Mouse (Mus musculus): ENCODE data around the gene Camkv.

Gene Camkv

GRCm38 (mm10) chr9:107935374-107935773 is at the start of gene Camkv:
Gene Camkv, plus strand, starts transcription at chr9:107935674.
- DNase-seq (ENCODE audit: low read depth, low spot score): no peak

DNA sequence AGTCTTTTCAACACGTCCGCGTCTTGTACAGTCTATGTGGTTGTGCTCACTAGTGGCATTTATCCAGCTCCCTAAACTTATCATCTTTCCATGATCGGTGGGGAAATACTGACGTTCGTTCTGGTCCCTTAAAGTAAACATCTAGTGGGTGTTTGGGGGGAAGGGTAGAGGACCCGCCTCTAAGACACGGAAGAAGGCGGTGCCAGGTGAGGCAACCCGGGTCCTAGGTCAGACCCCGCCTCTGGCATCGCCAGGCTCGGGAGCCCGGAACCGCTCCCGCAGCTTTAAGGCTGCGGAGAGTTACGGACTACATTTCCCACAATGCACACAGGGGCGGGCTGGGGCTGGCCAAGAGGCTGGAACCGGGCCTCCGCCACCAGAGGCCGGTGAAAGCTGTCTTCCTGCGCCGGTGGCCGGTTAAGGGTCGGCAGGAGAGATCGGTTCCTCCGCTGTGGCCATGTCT is 47.6 kb upstream of the Camkv start, which contains the start of gene Mon1a:
Gene Mon1a (plus strand): TSS at position 348 of the 463 bp plus-strand sequence.
- no peak for DNase-seq (ENCODE audit: low read depth, low spot score)

GRCm38 (mm10) chr9:107888267-107888850 is 47.1 kb upstream of the Camkv start:
- DNase-seq (ENCODE audit: low read depth, low spot score): no peak

DNA sequence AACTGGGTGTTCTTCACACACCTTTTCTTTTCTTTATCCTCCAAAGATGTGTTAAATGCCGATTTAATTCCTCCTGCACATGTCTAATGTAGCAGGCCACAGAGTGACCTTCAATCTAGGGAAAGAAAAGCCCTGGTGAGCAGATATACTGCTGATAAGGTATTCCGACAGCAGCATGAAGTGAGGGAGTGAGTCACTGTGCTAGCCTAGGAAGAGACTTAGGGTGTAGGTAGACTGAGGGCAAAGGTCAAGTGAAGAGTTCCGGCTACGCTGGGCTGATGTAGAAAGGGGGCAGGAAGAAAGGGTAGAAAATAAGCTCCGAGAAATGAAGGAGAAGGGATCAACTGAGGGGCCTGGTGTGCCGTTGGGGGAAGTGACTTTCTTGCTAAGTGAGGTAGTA is 45.2 kb upstream of the Camkv start:
- DNase-seq (ENCODE audit: low read depth, low spot score): no peak

GRCm38 (mm10) chr9:107891023-107891422 is 44.5 kb upstream of the Camkv start:
- DNase-seq (ENCODE audit: low read depth, low spot score): no peak

DNA sequence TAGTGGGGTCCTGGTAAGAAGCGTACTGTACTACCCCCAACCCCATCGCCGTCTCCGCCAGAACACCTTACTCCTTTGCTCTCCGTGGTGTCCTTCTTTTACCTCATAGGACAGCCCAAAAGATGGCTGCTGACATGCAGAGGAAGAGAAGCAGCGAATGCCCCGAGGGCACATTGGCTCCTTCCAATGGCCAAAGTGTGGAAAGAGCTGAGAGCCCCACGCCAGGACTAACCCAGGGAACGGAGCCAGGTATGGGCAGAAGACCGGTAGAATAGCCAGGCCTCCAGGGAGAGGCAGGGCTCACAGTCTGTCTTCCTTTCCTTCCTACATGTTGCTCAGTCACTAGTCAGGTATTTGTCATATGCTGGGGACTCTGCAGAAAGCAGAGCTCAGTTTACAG is 36.9 kb upstream of the Camkv start:
- DNase-seq (ENCODE audit: low read depth, low spot score): no peak

DNA sequence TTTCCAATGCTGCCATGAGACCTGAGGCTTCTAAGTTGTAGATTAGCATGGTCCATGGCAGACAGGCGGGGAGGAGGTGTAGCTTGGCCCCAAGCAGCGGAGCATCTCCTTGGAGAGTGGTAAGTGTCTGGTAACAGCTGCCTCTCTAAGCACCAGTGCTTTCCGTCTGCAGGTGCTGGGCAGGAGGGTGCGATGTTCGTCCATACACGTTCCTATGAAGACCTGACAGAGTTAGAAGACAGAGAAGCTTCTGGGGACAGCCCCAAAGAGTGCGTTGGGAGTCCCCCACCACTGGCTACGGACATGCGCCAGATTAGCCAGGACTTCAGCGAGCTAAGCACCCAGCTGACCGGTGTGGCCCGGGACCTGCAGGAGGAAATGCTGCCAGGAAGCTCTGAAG is 35.6 kb upstream of the Camkv start:
- no peak for DNase-seq (ENCODE audit: low read depth, low spot score)

- no peak for DNase-seq (ENCODE audit: low read depth, low spot score)
Measured at GRCm38 (mm10) chr9:107900840-107901626, 34.4 kb upstream of the Camkv start.

GRCm38 (mm10) chr9:107901627-107901914 is 33.9 kb upstream of the Camkv start:
- no peak for DNase-seq (ENCODE audit: low read depth, low spot score)

DNA sequence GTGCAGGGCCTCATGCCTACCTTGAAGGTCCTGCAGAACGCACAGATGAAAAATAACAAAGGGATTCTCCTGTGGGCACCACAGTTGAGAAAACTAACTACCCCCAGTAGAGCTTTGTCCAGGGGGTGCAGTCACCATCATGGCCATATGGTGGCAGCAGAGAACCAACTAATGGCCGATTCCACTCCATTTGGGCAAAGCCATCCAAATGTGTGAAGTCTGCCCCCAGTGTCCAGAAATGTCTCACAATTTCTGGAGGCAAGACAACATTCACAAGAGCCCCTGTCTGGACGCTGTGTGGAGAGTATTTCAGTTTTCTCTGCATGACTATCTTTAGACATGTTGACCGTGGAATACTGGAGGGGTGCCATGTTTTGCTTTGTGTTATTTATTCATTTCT is 30.7 kb upstream of the Camkv start:
- no peak for DNase-seq (ENCODE audit: low read depth, low spot score)

- DNase-seq (ENCODE audit: low read depth, low spot score): no peak
Measured at GRCm38 (mm10) chr9:107906252-107906966, 29.1 kb upstream of the Camkv start, which contains the start of gene Mst1r. Gene Mst1r, plus strand, starts transcription at chr9:107906873.

DNA sequence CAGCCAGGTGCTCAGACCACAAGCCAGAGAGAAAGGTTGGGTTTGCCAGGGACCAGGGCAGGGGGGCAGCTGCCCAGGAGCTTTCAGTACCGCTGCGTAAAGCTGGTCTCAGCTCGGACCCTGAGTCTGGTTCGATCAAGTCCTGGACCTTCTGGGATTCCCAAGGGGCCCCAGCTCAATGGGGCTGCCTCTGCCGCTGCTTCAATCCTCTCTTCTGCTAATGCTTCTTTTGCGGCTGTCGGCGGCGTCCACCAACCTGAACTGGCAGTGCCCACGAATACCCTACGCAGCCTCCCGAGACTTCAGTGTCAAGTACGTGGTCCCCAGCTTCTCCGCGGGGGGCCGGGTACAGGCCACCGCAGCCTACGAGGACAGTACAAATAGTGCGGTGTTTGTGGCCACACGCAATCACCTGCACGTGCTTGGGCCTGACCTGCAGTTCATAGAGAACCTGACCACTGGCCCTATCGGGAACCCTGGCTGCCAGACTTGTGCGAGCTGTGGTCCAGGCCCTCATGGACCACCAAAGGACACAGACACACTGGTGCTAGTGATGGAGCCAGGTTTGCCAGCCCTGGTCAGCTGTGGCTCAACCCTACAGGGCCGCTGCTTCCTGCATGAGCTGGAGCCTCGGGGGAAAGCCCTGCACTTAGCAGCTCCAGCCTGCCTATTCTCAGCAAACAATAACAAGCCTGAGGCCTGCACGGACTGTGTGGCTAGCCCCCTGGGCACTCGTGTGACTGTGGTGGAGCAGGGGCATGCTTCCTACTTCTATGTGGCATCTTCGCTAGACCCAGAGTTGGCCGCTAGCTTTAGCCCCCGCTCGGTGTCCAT is 28.3 kb upstream of the Camkv start:
- DNase-seq (ENCODE audit: low read depth, low spot score): no peak

DNA sequence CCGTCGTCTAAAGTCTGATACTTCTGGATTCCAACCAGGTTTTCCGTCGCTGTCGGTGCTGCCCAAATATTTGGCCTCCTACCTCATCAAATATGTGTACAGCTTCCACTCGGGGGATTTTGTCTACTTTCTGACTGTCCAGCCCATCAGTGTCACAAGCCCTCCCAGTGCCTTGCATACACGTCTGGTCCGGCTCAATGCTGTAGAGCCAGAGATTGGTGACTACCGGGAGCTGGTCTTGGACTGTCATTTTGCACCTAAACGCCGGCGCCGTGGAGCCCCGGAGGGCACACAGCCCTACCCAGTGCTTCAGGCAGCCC is 27.7 kb upstream of the Camkv start:
- DNase-seq (ENCODE audit: low read depth, low spot score): no peak

DNA sequence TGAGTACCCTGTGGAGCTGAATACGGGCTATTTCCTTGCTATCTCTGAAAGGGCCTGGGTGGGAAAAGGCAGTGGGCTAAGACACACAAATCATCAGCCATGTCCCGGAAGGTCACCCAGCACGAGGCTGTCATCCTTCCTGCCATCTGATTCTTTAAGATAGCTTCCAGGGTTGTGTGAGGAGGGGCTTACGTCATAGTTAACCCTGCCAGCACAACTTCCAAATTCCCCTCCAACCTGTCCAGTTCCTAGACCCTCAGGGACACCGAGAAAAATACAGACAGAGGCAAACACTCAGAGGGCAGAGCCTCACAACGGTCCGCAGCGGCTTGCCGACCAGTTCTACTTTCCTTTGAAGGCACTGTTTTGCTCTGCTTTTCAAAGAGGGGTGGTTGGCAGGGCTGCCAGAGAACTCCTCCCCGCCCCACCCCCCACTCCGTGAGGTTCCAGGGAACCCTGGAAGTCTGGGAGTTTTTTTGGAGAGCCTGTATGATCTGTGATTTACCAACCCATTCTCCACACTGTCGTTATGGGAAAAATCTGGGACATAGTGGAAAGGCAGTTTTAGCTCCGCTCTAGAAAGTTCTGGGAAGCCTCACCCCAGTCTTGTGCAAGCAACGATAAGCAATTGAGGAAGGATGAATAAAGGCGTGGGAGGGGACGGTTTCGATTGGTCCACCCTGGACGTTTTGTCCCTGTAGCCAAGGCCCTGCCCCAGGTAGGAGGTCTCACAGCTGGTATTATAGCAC is 26.9 kb upstream of the Camkv start:
- no peak for DNase-seq (ENCODE audit: low read depth, low spot score)

GRCm38 (mm10) chr9:107910025-107910769 is 25.3 kb upstream of the Camkv start:
- DNase-seq (ENCODE audit: low read depth, low spot score): no peak

- no peak for DNase-seq (ENCODE audit: low read depth, low spot score)
Measured at GRCm38 (mm10) chr9:107914764-107915420, 20.6 kb upstream of the Camkv start.

DNA sequence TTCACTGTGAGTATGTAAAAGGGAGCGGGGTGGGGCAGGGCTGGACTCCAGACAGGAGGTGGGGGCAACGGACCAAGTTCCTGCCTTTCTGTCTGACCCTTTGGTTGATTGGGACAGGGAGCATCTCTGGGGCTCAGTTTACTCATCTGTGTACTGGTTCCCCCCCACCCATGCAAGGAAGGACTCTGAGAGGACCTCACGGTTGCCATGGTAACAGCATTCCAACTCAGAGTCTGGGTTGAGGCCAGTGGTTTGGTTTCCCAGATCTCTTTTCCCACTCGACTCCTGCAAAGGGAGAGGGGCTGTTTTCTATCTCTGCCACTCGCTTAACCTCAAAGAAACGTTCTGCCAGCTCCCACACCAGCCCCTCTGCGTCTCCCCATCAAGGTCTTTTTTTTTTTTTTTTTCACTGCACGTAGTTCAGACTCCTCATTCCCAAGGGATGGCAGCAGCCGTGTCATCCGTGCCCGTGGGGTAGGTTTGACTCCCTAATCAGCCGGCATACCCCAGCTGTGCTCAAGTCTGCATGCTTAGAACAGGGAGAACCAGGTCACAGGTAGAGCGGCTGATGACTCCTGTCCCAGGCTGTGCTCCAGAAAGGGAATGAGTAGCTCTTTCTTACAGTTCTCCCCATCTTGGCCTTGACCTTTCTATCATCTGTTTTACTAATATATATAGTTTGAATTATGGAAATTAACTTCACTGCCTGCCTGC is 17.4 kb upstream of the Camkv start:
- DNase-seq (ENCODE audit: low read depth, low spot score): no peak

- DNase-seq (ENCODE audit: low read depth, low spot score): no peak
Measured at GRCm38 (mm10) chr9:107918884-107919283, 16.6 kb upstream of the Camkv start.

GRCm38 (mm10) chr9:107919441-107919840 is 16.0 kb upstream of the Camkv start:
- no peak for DNase-seq (ENCODE audit: low read depth, low spot score)
